Mouse (Mus musculus) stomach, postnatal 0 days (tissue): ENCODE data around the gene Foxp1. TPM values are rescaled to one million over a fixed set of nuclear protein-coding genes. Genes with fewer than 3 reads are reported as not detected.
A peak's percentile ranks its signal among the peaks of the same experiment; 100 is the strongest.

Source experiments
- ATAC-seq: fragments of 200-750 bp; cut with Nextera tagmentation; 2 replicates; pipeline ENCODE4 v1.8.0; 2017; ENCODE audit not compliant: low FRiP score, low TSS enrichment
- DNase-seq: peaks from one replicate; pipeline ENCODE4 v3.0.0-alpha.2; 2016; ENCODE audit warnings: low spot score
- H3K27ac ChIP-seq: fragments of 300-500 bp; sonication (generic); replicated peaks from 2 replicates; pipeline ENCODE4 v1.5.1; 2014; ENCODE audit warnings: mild to moderate bottlenecking, control low read depth
- H3K27me3 ChIP-seq: fragments of 300-500 bp; sonication (generic); 2 replicates; pipeline ENCODE4 v1.6.1; 2014; ENCODE audit warnings: low read length; ENCODE audit not compliant: control insufficient read depth, insufficient read depth
- H3K36me3 ChIP-seq: fragments of 300-500 bp; sonication (generic); 2 replicates; pipeline ENCODE4 v1.6.1; 2014; ENCODE audit warnings: low read length, mixed read lengths; ENCODE audit not compliant: control insufficient read depth, insufficient read depth
- H3K4me1 ChIP-seq: fragments of 300-500 bp; sonication (generic); replicated peaks from 2 replicates; pipeline ENCODE4 v1.6.1; 2014; ENCODE audit warnings: antibody characterized with exemption; ENCODE audit not compliant: control insufficient read depth, insufficient read depth
- H3K4me2 ChIP-seq: fragments of 300-500 bp; sonication (generic); replicated peaks from 2 replicates; pipeline ENCODE4 v1.6.1; 2014; ENCODE audit warnings: low read depth, mild to moderate bottlenecking, control low read depth, moderate library complexity
- H3K4me3 ChIP-seq: fragments of 300-500 bp; sonication (generic); 2 replicates; pipeline ENCODE4 v1.5.1; 2014; ENCODE audit warnings: low read depth, low read length, control low read depth
- H3K9ac ChIP-seq: fragments of 300-500 bp; sonication (generic); 2 replicates; pipeline ENCODE4 v1.6.1; 2014; ENCODE audit warnings: mild to moderate bottlenecking, low read length, control low read depth, mixed read lengths
- H3K9me3 ChIP-seq: fragments of 300-500 bp; sonication (generic); 2 replicates; pipeline ENCODE4 v1.6.1; 2016; ENCODE audit warnings: low read length; ENCODE audit not compliant: control insufficient read depth
- CTCF ChIP-seq: IDR thresholded peaks from 2 replicates; pipeline ENCODE4 v1.5.1; 2016; ENCODE audit warnings: antibody characterized with exemption, low read depth, mild to moderate bottlenecking, moderate library complexity
- EP300 ChIP-seq: optimal IDR thresholded peaks from 2 replicates; pipeline ENCODE3; 2016; ENCODE audit warnings: antibody characterized with exemption
- WGBS: fragments of 180-500 bp; shearing (Covaris S2); extraction: QIAGEN DNeasy Blood & Tissue Kit; methylation state at CpG from one replicate; pipeline ENCODE4 v1.1.7; 2014; 5-methylcytosine and 5-hydroxymethylcytosine counted together
- polyA plus RNA-seq: library from polyadenylated mRNA; unstranded; fragments of >200 nt; fragmentation: Nextera tagmentation; extraction: Ambion mirVana; gene quantifications from 2 replicates; pipeline ENCODE4 v1.2.1, GENCODE M21; 2015

Foxp1 gene
- polyA plus RNA-seq, 1 experiment from 2014 or later, result 68.9 TPM

DNA sequence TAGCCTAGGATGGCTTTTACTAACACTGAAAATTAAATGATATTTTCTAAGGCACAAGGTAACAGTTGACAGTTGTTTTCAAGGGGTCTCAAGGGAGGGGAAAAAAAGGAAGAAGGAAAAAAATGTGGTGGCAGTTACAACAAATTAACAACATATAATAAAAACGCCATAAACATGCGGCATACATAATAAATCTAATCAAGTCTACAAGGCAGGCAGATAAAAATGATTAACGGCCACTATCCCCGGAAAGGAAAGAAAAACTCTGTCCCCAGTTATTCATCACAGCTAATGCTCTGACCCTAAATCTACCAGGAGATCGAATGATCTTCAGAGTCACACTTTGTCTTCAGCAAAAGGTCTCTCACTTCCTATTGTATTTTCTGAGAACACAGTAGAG is 186.3 kb downstream of the Foxp1 start:
- no peak for TF ChIP-seq EP300
- no peak for TF ChIP-seq CTCF
- Histone ChIP-seq H3K9me3 (no peaks in the 10 kb centered on the region), H3K4me3 (no peak overlapping the region), H3K36me3 (no peaks in the 10 kb centered on the region), H3K27me3 (no peaks in the 10 kb centered on the region), H3K9ac (no peak overlapping the region), H3K4me2 (no peak overlapping the region), H3K4me1 (0 out of 2 replicates have a peak, but pooled peaks cover 3% of the 10 kb centered on the region), H3K27ac (no peak overlapping the region)
- DNase-seq (no peak), ATAC-seq (no peak)
- 51% methylated on average over 5 of the region's 5 CpGs for WGBS

GRCm38 (mm10) chr6:99335174-99335830 is 187.2 kb downstream of the Foxp1 start:
- no peak overlapping the region for H3K27ac ChIP-seq
- H3K27me3 ChIP-seq, result no peaks in the 10 kb centered on the region
- no peaks in the 10 kb centered on the region for H3K36me3 ChIP-seq
- H3K9me3 ChIP-seq, result no peaks in the 10 kb centered on the region
- H3K4me1 ChIP-seq, result 0 out of 2 replicates have a peak, but pooled peaks cover 3% of the 10 kb centered on the region
- DNase-seq, result no peak
- no peak for ATAC-seq
- H3K9ac ChIP-seq, result no peak overlapping the region
- 62% methylated on average over 13 of the region's 13 CpGs for WGBS
- TF ChIP-seq CTCF (no peak), EP300 (no peak)
- no peak overlapping the region for H3K4me2 ChIP-seq
- H3K4me3 ChIP-seq, result no peak overlapping the region

- H3K4me3 ChIP-seq, result no peak overlapping the region
- no peak overlapping the region for H3K27ac ChIP-seq
- no peak for ATAC-seq
- no peak for TF ChIP-seq EP300
- no peak for TF ChIP-seq CTCF
- no peaks in the 10 kb centered on the region for H3K36me3 ChIP-seq
- H3K4me1 ChIP-seq, result 0 out of 2 replicates have a peak, but pooled peaks cover 3% of the 10 kb centered on the region
- 94% methylated on average over 3 of the region's 3 CpGs for WGBS
- H3K9ac ChIP-seq, result no peak overlapping the region
- no peaks in the 10 kb centered on the region for H3K27me3 ChIP-seq
- no peaks in the 10 kb centered on the region for H3K9me3 ChIP-seq
- DNase-seq, result no peak
- no peak overlapping the region for H3K4me2 ChIP-seq
Measured at GRCm38 (mm10) chr6:99334255-99334654, 188.3 kb downstream of the Foxp1 start.

DNA sequence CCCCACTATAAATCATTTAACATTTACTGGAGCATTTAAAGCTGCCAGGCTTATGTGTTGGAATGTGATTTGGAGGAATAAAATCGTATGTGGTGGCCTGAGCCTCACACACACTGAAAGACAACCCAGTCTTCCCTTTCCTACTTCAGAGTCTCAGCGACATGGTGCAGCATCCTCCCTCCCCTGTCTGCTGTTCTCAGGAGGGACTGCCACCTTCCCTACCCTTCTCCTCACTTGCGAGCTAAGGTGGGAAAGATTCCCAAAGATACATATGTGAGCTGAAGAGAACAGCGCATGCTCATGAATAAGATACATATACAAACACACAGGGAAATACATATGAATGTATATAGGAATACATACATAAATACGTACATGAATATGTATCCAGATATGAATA is 189.4 kb downstream of the Foxp1 start:
- no peaks in the 10 kb centered on the region for H3K36me3 ChIP-seq
- no peak overlapping the region for H3K27ac ChIP-seq
- H3K27me3 ChIP-seq, result no peaks in the 10 kb centered on the region
- H3K9me3 ChIP-seq, result no peaks in the 10 kb centered on the region
- 84% methylated on average over 5 of the region's 5 CpGs for WGBS
- DNase-seq, result no peak
- ATAC-seq, result no peak
- no peak overlapping the region for H3K4me2 ChIP-seq
- no peak for TF ChIP-seq EP300
- TF ChIP-seq CTCF, result no peak
- H3K9ac ChIP-seq, result no peak overlapping the region
- H3K4me1 ChIP-seq, result peaks cover under 1% of the 10 kb centered on the region; the same call in 1 of the 2 replicates
- H3K4me3 ChIP-seq, result no peak overlapping the region

DNA sequence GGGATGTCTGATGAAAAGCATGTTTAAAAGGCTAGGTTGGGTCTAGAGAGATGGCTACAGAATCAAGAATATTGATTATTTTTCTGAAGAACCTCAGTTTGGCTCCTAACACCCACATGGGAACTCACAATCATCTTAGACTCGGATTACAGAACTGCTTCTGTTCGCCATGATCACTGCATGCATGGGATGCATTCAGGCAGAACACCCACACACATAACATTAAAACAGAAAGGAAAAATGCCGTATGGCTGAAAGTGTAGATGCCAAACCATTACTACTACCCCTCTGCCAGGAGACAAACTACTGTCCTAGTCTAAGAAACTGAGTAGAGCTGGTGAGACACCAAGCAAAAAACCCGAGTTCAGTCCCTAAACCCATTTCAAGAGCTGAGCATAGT is 192.4 kb downstream of the Foxp1 start:
- no peak overlapping the region for H3K27ac ChIP-seq
- no peak overlapping the region for H3K4me2 ChIP-seq
- ATAC-seq (no peak), DNase-seq (no peak)
- H3K9ac ChIP-seq, result no peak overlapping the region
- TF ChIP-seq EP300 (no peak), CTCF (no peak)
- H3K4me3 ChIP-seq, result no peak overlapping the region
- no peaks in the 10 kb centered on the region; the same call in 1 of the 2 replicates for H3K4me1 ChIP-seq
- H3K9me3 ChIP-seq, result no peaks in the 10 kb centered on the region
- WGBS, result 90% methylated on average over 4 of the region's 4 CpGs
- H3K36me3 ChIP-seq, result no peaks in the 10 kb centered on the region
- no peaks in the 10 kb centered on the region for H3K27me3 ChIP-seq

GRCm38 (mm10) chr6:99328634-99329033 is 193.9 kb downstream of the Foxp1 start:
- no peak overlapping the region for H3K4me2 ChIP-seq
- WGBS, result 34% methylated on average over 2 of the region's 2 CpGs
- ATAC-seq, result 0 out of 2 replicates have a peak, but pooled peaks have one; percentile 26
- H3K27ac ChIP-seq, result no peak overlapping the region
- H3K4me3 ChIP-seq, result no peak overlapping the region
- TF ChIP-seq CTCF, result no peak
- TF ChIP-seq EP300, result no peak
- H3K36me3 ChIP-seq, result no peaks in the 10 kb centered on the region
- no peaks in the 10 kb centered on the region for H3K27me3 ChIP-seq
- no peaks in the 10 kb centered on the region for H3K9me3 ChIP-seq
- no peak for DNase-seq
- H3K4me1 ChIP-seq, result no peaks in the 10 kb centered on the region; the same call in 1 of the 2 replicates
- H3K9ac ChIP-seq, result no peak overlapping the region
